Mouse (Mus musculus) ES-Bruce4 (cell line): ENCODE measurements at regions not wholly inside any gene's neighbourhood (a gene's known extent, or its start where the extent isn't known, plus 50 kb on each side); places are given as distances from the start of the nearest gene placed in this dataset.

ENCODE experiments used
- H3K27ac ChIP-seq: 2 replicates; pipeline ENCODE4 v1.5.1; 2012; ENCODE audit warnings: low read length, inconsistent platforms; ENCODE audit not compliant: insufficient read depth
- H3K27me3 ChIP-seq: 2 replicates; pipeline ENCODE4 v1.6.1; 2012; ENCODE audit warnings: mild to moderate bottlenecking, low read length, inconsistent platforms; ENCODE audit not compliant: control insufficient read depth, poor library complexity, insufficient read depth, severe bottlenecking
- H3K36me3 ChIP-seq: 2 replicates; pipeline ENCODE4 v1.6.1; 2012; ENCODE audit warnings: inconsistent platforms, mild to moderate bottlenecking, low read length, moderate library complexity; ENCODE audit not compliant: control insufficient read depth, poor library complexity, insufficient read depth, severe bottlenecking
- H3K4me1 ChIP-seq: one replicate; pipeline ENCODE4 v1.8.1; 2011; ENCODE audit warnings: low read length; ENCODE audit not compliant: control insufficient read depth, insufficient read depth
- H3K4me3 ChIP-seq: 2 replicates; pipeline ENCODE4 v1.5.1; 2011; ENCODE audit warnings: low read depth, mild to moderate bottlenecking, low read length
- H3K9ac ChIP-seq: 2 replicates; pipeline ENCODE4 v1.6.1; 2012; ENCODE audit warnings: low read depth, mild to moderate bottlenecking, inconsistent platforms; ENCODE audit not compliant: poor library complexity, severe bottlenecking
- H3K9me3 ChIP-seq: replicated peaks from 2 replicates; pipeline ENCODE4 v1.6.1; 2012; ENCODE audit warnings: mild to moderate bottlenecking, low read length, inconsistent platforms; ENCODE audit not compliant: control insufficient read depth, poor library complexity, insufficient read depth, severe bottlenecking
- CTCF ChIP-seq: IDR thresholded peaks from one replicate; pipeline ENCODE4 v1.8.1; 2011; ENCODE audit warnings: low read depth, low read length
- EP300 ChIP-seq: IDR thresholded peaks from 2 replicates; pipeline ENCODE4 v1.6.1; 2011; ENCODE audit warnings: low read depth, low read length; ENCODE audit not compliant: insufficient read depth
- POLR2A ChIP-seq: IDR thresholded peaks from one replicate; pipeline ENCODE4 v1.8.1; 2011; ENCODE audit warnings: low read length; ENCODE audit not compliant: insufficient read depth

GRCm38 (mm10) chr17:27364899-27365298 lies 156.3 kb downstream of the Grm4 start:
- Histone ChIP-seq H3K4me3 (no peak overlapping the region), H3K27ac (no peak overlapping the region)

DNA sequence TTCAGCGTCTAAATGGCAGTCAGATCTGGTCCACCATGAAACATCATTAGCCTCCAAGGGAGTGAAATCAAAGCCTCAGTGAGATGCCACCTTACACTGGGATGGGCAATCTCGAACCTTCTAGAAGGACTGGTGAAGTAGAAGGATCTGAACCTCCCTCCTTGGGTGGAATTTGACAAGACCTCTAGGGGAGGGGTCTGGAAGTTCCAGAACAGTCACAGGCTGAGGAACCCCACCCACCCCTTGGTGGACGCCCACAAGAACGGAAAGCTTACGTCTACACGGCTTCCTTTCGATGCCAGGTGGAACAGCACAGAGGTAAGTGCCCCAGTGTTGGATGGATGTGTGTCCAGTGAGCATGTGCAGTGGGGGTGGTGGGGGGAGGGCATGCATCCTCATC lies 156.9 kb downstream of the Grm4 start:
- Histone ChIP-seq H3K27me3 (no peaks in the 10 kb centered on the region), H3K36me3 (no peaks in the 10 kb centered on the region), H3K9me3 (no peaks in the 10 kb centered on the region), H3K27ac (no peak overlapping the region), H3K4me1 (no peaks in the 10 kb centered on the region), H3K4me3 (no peak overlapping the region), H3K9ac (no peak overlapping the region)
- TF ChIP-seq EP300 (no peak), POLR2A (no peak), CTCF (no peak)

More at GRCm38 (mm10) chr17:27364899-27365298, 156.3 kb downstream of the Grm4 start:
- TF ChIP-seq POLR2A, result no peak
- no peak for TF ChIP-seq EP300
- TF ChIP-seq CTCF, result no peak
- Histone ChIP-seq H3K36me3 (no peaks in the 10 kb centered on the region), H3K27me3 (no peaks in the 10 kb centered on the region), H3K9me3 (no peaks in the 10 kb centered on the region), H3K9ac (no peak overlapping the region), H3K4me1 (no peaks in the 10 kb centered on the region)

DNA sequence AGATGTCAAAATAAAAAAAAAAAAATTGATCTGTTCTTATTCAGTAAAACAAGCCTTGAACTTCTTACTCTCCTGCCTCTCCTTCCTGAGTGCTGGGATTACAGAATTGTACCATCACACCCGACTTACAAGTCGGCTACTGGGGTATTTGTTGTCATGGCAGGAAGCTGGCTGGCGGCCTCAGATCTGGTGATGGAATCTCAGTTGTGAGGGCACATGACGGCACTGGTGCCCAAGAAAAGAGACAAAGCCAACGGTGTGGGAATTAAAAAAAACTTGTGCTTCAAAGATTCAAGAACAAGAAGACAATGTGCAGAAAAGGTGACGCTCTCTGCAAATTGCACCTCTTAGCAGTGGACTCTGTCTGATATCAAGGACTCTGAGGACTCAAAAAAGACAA lies 157.3 kb downstream of the Grm4 start:
- Histone ChIP-seq H3K4me1 (no peaks in the 10 kb centered on the region), H3K4me3 (no peak overlapping the region), H3K36me3 (no peaks in the 10 kb centered on the region), H3K9ac (no peak overlapping the region), H3K27me3 (no peaks in the 10 kb centered on the region), H3K9me3 (no peaks in the 10 kb centered on the region), H3K27ac (no peak overlapping the region)
- TF ChIP-seq CTCF (no peak), POLR2A (no peak), EP300 (no peak)

- no peaks in the 10 kb centered on the region for H3K27me3 ChIP-seq
- TF ChIP-seq CTCF (no peak), POLR2A (no peak), EP300 (no peak)
- H3K36me3 ChIP-seq, result no peaks in the 10 kb centered on the region
- H3K27ac ChIP-seq, result no peak overlapping the region
- H3K9me3 ChIP-seq, result no peaks in the 10 kb centered on the region
- peak overlapping the region; percentile 5; the same call in 1 of the 2 replicates for H3K4me3 ChIP-seq
- no peaks in the 10 kb centered on the region for H3K4me1 ChIP-seq
- no peak overlapping the region for H3K9ac ChIP-seq
Observed at GRCm38 (mm10) chr17:27362221-27362620, 158.0 kb upstream of the Lemd2 start.

DNA sequence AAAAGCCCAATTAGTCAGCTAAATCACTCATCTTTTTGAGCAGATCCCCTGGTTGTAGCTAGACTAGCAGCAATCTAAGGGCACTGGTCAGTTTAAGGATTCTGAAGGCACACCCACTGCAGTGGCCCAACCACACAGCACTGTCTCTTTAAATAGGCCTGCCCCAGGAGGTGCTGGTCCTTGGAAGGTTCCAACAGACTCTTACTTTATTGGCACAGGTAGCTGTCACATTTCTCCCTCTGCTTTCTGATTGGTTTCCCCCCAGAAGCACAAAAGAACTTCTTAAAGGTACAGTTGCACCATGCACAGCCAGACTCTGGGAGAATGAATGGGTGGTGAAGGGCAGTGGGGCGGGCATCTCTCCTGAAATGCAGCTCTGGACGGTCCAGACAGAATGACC lies 157.1 kb upstream of the Lemd2 start:
- H3K4me1 ChIP-seq, result no peaks in the 10 kb centered on the region
- H3K27me3 ChIP-seq, result no peaks in the 10 kb centered on the region
- TF ChIP-seq CTCF, result no peak
- no peak for TF ChIP-seq POLR2A
- no peak for TF ChIP-seq EP300
- H3K36me3 ChIP-seq, result no peaks in the 10 kb centered on the region
- no peak overlapping the region for H3K9ac ChIP-seq
- H3K27ac ChIP-seq, result no peak overlapping the region
- peaks cover 3% of the 10 kb centered on the region for H3K9me3 ChIP-seq
- peak overlapping the region; percentile 5; the same call in 1 of the 2 replicates for H3K4me3 ChIP-seq

DNA sequence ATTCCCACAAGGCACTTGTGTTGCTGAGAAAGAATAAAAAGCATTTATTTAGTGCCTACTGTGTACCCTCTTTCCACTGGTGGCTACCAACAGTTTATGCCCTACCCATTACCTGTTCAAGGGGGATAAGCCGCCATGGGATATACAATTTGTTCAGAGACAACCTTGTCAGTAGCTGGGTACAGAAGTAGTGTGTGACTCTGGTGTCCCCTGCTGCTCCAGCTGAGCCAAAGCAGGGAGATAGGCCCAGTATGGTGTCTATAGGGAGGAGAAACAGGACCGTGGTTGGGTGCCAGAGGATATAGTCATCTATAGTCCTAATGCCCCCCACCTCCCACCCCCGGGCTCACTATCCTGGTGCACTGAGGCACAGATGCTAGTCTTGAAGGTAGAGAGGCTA lies 152.6 kb upstream of the Lemd2 start:
- no peak overlapping the region for H3K4me3 ChIP-seq
- H3K36me3 ChIP-seq, result no peaks in the 10 kb centered on the region
- no peaks in the 10 kb centered on the region for H3K27me3 ChIP-seq
- H3K9me3 ChIP-seq, result peaks cover 17% of the 10 kb centered on the region
- no peak for TF ChIP-seq EP300
- no peak for TF ChIP-seq POLR2A
- no peak for TF ChIP-seq CTCF
- no peak overlapping the region for H3K27ac ChIP-seq
- no peak overlapping the region for H3K9ac ChIP-seq
- no peaks in the 10 kb centered on the region for H3K4me1 ChIP-seq
